Mouse (Mus musculus): ENCODE results near the gene 4931440F15Rik. TPM values are rescaled to one million over a fixed set of nuclear protein-coding genes. Genes with fewer than 3 reads are reported as not detected.
"Not testable (repeated sequence)": the region's sequence is repeated elsewhere in the genome, so short reads cannot be mapped to it uniquely, and the experiment has no call there.

Gene 4931440F15Rik
- 0.13 and 0.20 TPM in 2 replicates for polyA plus RNA-seq (2014; fragmentation: Nextera tagmentation; extraction: Ambion mirVana)

DNA sequence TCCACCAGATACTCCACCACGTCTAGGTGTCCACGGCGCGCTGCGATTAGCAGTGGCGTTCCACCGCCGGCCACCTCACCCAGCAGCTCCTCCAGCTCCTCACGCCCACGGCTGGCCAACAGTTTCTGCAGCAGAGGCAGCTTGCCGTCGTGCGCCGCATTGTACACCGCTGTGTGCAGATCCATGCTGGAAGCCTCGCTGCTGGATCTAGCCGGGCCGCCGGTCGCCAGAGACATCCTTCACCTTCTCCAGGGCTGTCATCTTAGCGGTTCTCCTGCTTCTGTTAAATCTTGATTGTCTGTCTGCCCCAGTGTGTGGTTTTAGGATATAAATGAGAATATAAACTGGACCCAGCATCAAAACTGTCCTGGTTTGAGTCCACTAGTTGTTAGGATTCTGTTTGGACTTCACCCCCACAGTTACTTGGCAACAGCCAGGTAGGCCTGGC lies at the start of gene 4931440F15Rik:
4931440F15Rik (minus strand) TSS at position 398 of the 448 bp plus-strand sequence.
- H3K36me3 ChIP-seq (ENCODE audit: control insufficient read depth, insufficient read depth, low read length); H3K9me3 ChIP-seq (ENCODE audit: control insufficient read depth, low read length); H3K27me3 ChIP-seq (ENCODE audit: control insufficient read depth, insufficient read depth, low read length); ATAC-seq (ENCODE audit: insufficient number of reproducible peaks, insufficient read depth, low FRiP score, low read depth): not testable (repeated sequence)
- H3K4me3 ChIP-seq (ENCODE audit: control insufficient read depth in 1 of 2, insufficient read depth in 1 of 2, low read depth in 1 of 2, low read length in 2 of 2): peak within 1 kb of the TSS; percentile 33 to 34
- 16% methylated on average over 21 of the region's 21 CpGs for WGBS
- H3K4me2 ChIP-seq (ENCODE audit: low read length): peak within 1 kb of the TSS; percentile 78
- peaks cover 8 to 21% of the 10 kb centered on the region in 2 experiments for H3K4me1 ChIP-seq (ENCODE audit: control insufficient read depth in 2 of 2, insufficient read depth in 2 of 2, low read length in 2 of 2)
- H3K27ac ChIP-seq (replicated peaks in 1 of 2; ENCODE audit: control insufficient read depth in 1 of 2, insufficient read depth in 1 of 2, low read depth in 2 of 2, low read length in 2 of 2): peak within 1 kb of the TSS; percentile 37 to 53; a peak in 2 of 4 replicates
- H3K9ac ChIP-seq (ENCODE audit: low read length): peak within 1 kb of the TSS; percentile 31

DNA sequence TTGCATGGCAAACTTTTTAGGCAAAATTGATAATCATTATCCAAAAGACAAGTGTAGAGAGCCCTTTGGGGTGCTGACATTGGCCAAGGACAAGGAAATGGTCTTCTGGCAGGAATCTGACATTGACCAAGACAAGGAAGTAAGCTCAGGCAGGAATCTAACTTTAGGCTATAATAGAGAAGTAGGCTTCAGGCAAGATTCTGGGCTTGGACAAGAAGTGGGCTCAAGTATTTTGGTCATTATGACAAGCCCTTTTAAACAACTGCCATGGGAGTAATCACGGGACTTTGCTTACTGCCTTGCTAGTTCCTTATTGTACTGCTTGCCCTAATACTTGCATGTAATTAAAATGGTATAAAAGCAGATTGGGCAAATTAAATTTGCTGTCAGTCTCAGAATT lies 49.3 kb upstream of the 4931440F15Rik start:
- H3K4me2 ChIP-seq (ENCODE audit: low read length): not testable (repeated sequence)
- WGBS: 98% methylated on average over 1 of the region's 1 CpGs

DNA sequence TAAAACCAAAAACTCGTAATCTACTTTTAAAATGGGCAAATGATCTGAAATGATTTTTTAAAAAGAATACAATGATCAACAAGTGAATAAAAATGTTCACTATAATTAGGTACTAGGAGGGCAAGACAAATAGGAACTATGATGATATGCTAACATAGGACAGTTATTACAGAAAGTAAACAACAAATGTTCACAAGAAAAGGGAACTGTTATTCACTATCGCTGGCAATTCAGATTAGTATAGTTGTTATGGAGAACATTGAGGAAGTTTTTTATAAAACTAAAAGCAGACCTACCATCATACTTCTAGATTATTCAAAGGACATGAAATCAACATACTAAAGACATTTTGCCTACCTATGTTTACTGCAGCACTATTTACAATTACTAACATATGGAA lies 44.7 kb upstream of the 4931440F15Rik start:
- WGBS: 85% methylated on average over 2 of the region's 2 CpGs
- Histone ChIP-seq H3K4me2 (ENCODE audit: low read length) (no peak overlapping the region), H3K9me3 (ENCODE audit: control insufficient read depth, low read length) (no peaks in the 10 kb centered on the region), H3K27ac (replicated peaks in 1 of 2; ENCODE audit: control insufficient read depth in 1 of 2, insufficient read depth in 1 of 2, low read depth in 2 of 2, low read length in 2 of 2) (no peak overlapping the region), H3K4me1 (ENCODE audit: control insufficient read depth in 2 of 2, insufficient read depth in 2 of 2, low read length in 2 of 2) (no peaks in the 10 kb centered on the region), H3K4me3 (ENCODE audit: control insufficient read depth in 1 of 2, insufficient read depth in 1 of 2, low read depth in 1 of 2, low read length in 2 of 2) (no peak overlapping the region), H3K36me3 (ENCODE audit: control insufficient read depth, insufficient read depth, low read length) (no peaks in the 10 kb centered on the region), H3K27me3 (ENCODE audit: control insufficient read depth, insufficient read depth, low read length) (no peaks in the 10 kb centered on the region), H3K9ac (ENCODE audit: low read length) (no peak overlapping the region)
- ATAC-seq (ENCODE audit: insufficient number of reproducible peaks, insufficient read depth, low FRiP score, low read depth): no peak

More for the DNA sequence above, 49.3 kb upstream of the 4931440F15Rik start:
- H3K27ac ChIP-seq (replicated peaks in 1 of 2; ENCODE audit: control insufficient read depth in 1 of 2, insufficient read depth in 1 of 2, low read depth in 2 of 2, low read length in 2 of 2); H3K36me3 ChIP-seq (ENCODE audit: control insufficient read depth, insufficient read depth, low read length); H3K9ac ChIP-seq (ENCODE audit: low read length); H3K27me3 ChIP-seq (ENCODE audit: control insufficient read depth, insufficient read depth, low read length); H3K4me3 ChIP-seq (ENCODE audit: control insufficient read depth in 1 of 2, insufficient read depth in 1 of 2, low read depth in 1 of 2, low read length in 2 of 2); H3K9me3 ChIP-seq (ENCODE audit: control insufficient read depth, low read length); H3K4me1 ChIP-seq (ENCODE audit: control insufficient read depth in 2 of 2, insufficient read depth in 2 of 2, low read length in 2 of 2); ATAC-seq (ENCODE audit: insufficient number of reproducible peaks, insufficient read depth, low FRiP score, low read depth): not testable (repeated sequence)

DNA sequence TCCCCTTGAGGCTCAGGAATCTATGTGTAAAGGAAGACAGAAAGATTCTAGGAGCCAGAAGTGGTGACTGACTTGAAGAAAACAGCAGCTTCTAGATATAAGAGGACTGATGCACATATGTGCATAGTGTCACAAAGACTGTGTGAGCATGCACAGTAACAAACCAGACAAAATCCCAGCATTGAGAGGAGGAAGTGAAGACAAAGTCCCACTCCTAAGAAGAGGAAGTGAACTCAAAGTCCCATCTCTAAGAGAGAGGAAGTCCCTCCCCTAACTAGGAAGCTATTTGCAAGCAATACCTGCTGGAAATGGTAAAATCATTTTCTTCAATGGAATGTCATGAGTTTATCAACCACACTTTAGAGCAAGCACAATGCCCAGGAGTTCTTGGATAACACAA lies 38.8 kb upstream of the 4931440F15Rik start:
- Histone ChIP-seq H3K9ac (ENCODE audit: low read length) (no peak overlapping the region), H3K36me3 (ENCODE audit: control insufficient read depth, insufficient read depth, low read length) (no peaks in the 10 kb centered on the region), H3K9me3 (ENCODE audit: control insufficient read depth, low read length) (no peaks in the 10 kb centered on the region), H3K4me3 (ENCODE audit: control insufficient read depth in 1 of 2, insufficient read depth in 1 of 2, low read depth in 1 of 2, low read length in 2 of 2) (no peak overlapping the region), H3K4me1 (ENCODE audit: control insufficient read depth in 2 of 2, insufficient read depth in 2 of 2, low read length in 2 of 2) (no peaks in the 10 kb centered on the region), H3K27me3 (ENCODE audit: control insufficient read depth, insufficient read depth, low read length) (no peaks in the 10 kb centered on the region), H3K27ac (replicated peaks in 1 of 2; ENCODE audit: control insufficient read depth in 1 of 2, insufficient read depth in 1 of 2, low read depth in 2 of 2, low read length in 2 of 2) (no peak overlapping the region), H3K4me2 (ENCODE audit: low read length) (no peak overlapping the region)
- ATAC-seq (ENCODE audit: insufficient number of reproducible peaks, insufficient read depth, low FRiP score, low read depth): no peak

DNA sequence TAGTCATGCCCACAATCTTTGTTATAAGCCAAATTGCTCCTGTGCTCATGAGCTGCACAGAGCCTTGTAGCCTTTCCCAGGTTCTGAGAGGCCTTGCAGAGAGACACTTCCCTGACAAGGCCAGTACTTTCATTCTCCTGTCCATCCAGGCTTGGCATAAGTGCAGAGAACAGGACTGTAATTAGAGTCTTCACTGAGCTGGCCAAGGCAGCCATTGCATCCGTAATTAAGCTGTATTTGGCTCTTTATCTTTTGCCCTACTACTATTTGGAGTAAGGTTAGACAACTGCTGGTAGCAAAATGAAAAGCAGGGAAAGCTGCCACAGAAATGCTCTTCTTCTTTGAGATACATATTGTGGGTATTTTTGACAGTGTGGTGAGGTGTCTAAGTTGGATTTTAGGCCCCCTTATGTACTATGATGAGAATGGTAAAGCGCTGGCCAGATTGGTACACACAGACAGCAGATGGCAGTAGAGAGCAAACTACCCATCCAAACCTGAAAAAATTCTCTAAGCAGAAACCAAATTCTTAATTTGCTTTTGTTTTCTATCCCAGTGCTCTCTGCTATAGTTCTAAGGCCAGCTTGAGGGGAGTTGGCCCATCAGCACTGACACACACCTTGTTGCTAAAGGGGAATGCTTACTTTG lies 36.4 kb upstream of the 4931440F15Rik start:
- Histone ChIP-seq H3K9me3 (ENCODE audit: control insufficient read depth, low read length) (no peaks in the 10 kb centered on the region), H3K4me1 (ENCODE audit: control insufficient read depth in 2 of 2, insufficient read depth in 2 of 2, low read length in 2 of 2) (no peaks in the 10 kb centered on the region), H3K4me2 (ENCODE audit: low read length) (no peak overlapping the region), H3K36me3 (ENCODE audit: control insufficient read depth, insufficient read depth, low read length) (no peaks in the 10 kb centered on the region), H3K27ac (replicated peaks in 1 of 2; ENCODE audit: control insufficient read depth in 1 of 2, insufficient read depth in 1 of 2, low read depth in 2 of 2, low read length in 2 of 2) (no peak overlapping the region), H3K9ac (ENCODE audit: low read length) (no peak overlapping the region), H3K4me3 (ENCODE audit: control insufficient read depth in 1 of 2, insufficient read depth in 1 of 2, low read depth in 1 of 2, low read length in 2 of 2) (no peak overlapping the region), H3K27me3 (ENCODE audit: control insufficient read depth, insufficient read depth, low read length) (no peaks in the 10 kb centered on the region)
- WGBS: 49% methylated on average over 2 of the region's 2 CpGs
- no peak for ATAC-seq (ENCODE audit: insufficient number of reproducible peaks, insufficient read depth, low FRiP score, low read depth)

DNA sequence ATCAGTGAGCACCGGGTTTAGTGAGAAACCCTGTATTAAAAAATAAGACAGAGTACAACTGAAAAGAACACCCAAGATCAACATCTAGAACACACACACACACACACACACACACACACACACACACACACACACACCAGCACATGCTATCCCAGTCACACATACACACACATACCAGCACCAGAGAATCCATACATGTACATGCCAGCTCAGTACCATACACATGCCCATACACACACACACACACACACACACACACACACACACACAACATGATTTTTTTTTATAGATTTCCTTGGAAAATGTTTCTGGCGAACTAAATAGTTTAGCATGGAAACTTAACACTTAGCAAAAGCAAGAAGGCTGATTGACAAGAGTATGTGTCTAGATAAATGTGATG lies 35.6 kb upstream of the 4931440F15Rik start:
- 79% methylated on average over 2 of the region's 2 CpGs for WGBS
- H3K36me3 ChIP-seq (ENCODE audit: control insufficient read depth, insufficient read depth, low read length): no peaks in the 10 kb centered on the region
- no peaks in the 10 kb centered on the region for H3K9me3 ChIP-seq (ENCODE audit: control insufficient read depth, low read length)
- H3K9ac ChIP-seq (ENCODE audit: low read length): no peak overlapping the region
- H3K27ac ChIP-seq (replicated peaks in 1 of 2; ENCODE audit: control insufficient read depth in 1 of 2, insufficient read depth in 1 of 2, low read depth in 2 of 2, low read length in 2 of 2): no peak overlapping the region
- H3K27me3 ChIP-seq (ENCODE audit: control insufficient read depth, insufficient read depth, low read length): no peaks in the 10 kb centered on the region
- no peak overlapping the region for H3K4me3 ChIP-seq (ENCODE audit: control insufficient read depth in 1 of 2, insufficient read depth in 1 of 2, low read depth in 1 of 2, low read length in 2 of 2)
- no peak overlapping the region for H3K4me2 ChIP-seq (ENCODE audit: low read length)
- ATAC-seq (ENCODE audit: insufficient number of reproducible peaks, insufficient read depth, low FRiP score, low read depth): no peak
- H3K4me1 ChIP-seq (ENCODE audit: control insufficient read depth in 2 of 2, insufficient read depth in 2 of 2, low read length in 2 of 2): no peaks in the 10 kb centered on the region

DNA sequence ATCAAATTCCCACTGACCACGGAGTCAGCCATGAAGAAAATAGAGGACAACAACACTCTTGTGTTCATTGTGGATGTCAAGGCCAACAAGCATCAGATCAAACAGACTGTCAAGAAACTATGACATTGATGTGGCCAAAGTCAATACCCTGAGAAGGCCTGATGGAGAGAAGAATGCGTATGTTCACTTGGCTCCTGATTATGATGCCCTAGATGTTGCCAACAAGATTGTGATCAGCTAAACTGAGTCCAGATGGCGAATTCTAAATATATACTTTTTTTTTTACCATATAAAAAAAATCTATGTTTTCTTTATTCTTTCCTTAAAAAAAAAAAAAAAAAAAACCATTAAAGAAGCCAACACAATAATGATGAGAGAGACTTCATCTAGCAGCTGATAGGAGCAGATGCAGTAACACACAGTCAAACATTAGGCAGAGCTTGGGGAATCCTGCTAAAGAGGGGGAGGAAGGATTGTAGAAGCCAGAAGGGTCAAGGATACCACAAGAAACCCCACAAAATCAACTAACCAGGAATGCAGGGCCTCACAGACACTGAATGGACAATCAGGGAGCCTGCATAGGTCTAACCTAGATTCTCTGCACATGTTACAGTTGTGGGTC lies 15.2 kb upstream of the 4931440F15Rik start:
- Histone ChIP-seq H3K9me3 (ENCODE audit: control insufficient read depth, low read length) (no peaks in the 10 kb centered on the region), H3K4me1 (ENCODE audit: control insufficient read depth in 2 of 2, insufficient read depth in 2 of 2, low read length in 2 of 2) (peaks cover 2 to 11% of the 10 kb centered on the region in 2 experiments; a peak in 2 of 4 replicates), H3K9ac (ENCODE audit: low read length) (no peak overlapping the region), H3K4me2 (ENCODE audit: low read length) (no peak overlapping the region), H3K4me3 (ENCODE audit: control insufficient read depth in 1 of 2, insufficient read depth in 1 of 2, low read depth in 1 of 2, low read length in 2 of 2) (no peak overlapping the region), H3K27me3 (ENCODE audit: control insufficient read depth, insufficient read depth, low read length) (no peaks in the 10 kb centered on the region), H3K36me3 (ENCODE audit: control insufficient read depth, insufficient read depth, low read length) (no peaks in the 10 kb centered on the region), H3K27ac (replicated peaks in 1 of 2; ENCODE audit: control insufficient read depth in 1 of 2, insufficient read depth in 1 of 2, low read depth in 2 of 2, low read length in 2 of 2) (peak overlapping the region; percentile 85 to 92)
- no peak for ATAC-seq (ENCODE audit: insufficient number of reproducible peaks, insufficient read depth, low FRiP score, low read depth)
- 87% methylated on average over 3 of the region's 3 CpGs for WGBS
